Mouse (Mus musculus) neural tube, embryonic 15.5 days (tissue): ENCODE measurements around the gene Esr2. TPM values are rescaled to one million over a fixed set of nuclear protein-coding genes. Genes with fewer than 3 reads are reported as not detected.

Experiments
- ATAC-seq: fragments of 200-750 bp; cut with Nextera tagmentation; 2 replicates; pipeline ENCODE4 v1.8.0; 2017; ENCODE audit warnings: mild to moderate bottlenecking, moderate TSS enrichment, moderate library complexity; ENCODE audit not compliant: low FRiP score
- H3K27ac ChIP-seq: fragments of 300-500 bp; sonication (generic); replicated peaks from 2 replicates; pipeline ENCODE4 v1.5.1; 2015; ENCODE audit warnings: mild to moderate bottlenecking, inconsistent platforms
- H3K27me3 ChIP-seq: fragments of 300-500 bp; sonication (generic); replicated peaks from 2 replicates; pipeline ENCODE4 v1.6.1; 2015; ENCODE audit warnings: inconsistent platforms
- H3K36me3 ChIP-seq: fragments of 300-500 bp; sonication (generic); 2 replicates; pipeline ENCODE4 v1.6.1; 2015; ENCODE audit warnings: inconsistent platforms
- H3K4me1 ChIP-seq: fragments of 300-500 bp; sonication (generic); 2 replicates; pipeline ENCODE4 v1.6.1; 2015; ENCODE audit warnings: inconsistent platforms
- H3K4me2 ChIP-seq: fragments of 300-500 bp; sonication (generic); 2 replicates; pipeline ENCODE4 v1.6.1; 2015; ENCODE audit warnings: inconsistent platforms, mild to moderate bottlenecking, moderate library complexity
- H3K4me3 ChIP-seq: fragments of 300-500 bp; sonication (generic); replicated peaks from 2 replicates; pipeline ENCODE4 v1.5.1; 2015; ENCODE audit warnings: mild to moderate bottlenecking, inconsistent platforms
- H3K9ac ChIP-seq: fragments of 300-500 bp; sonication (generic); replicated peaks from 2 replicates; pipeline ENCODE4 v1.6.1; 2015; ENCODE audit warnings: mild to moderate bottlenecking, inconsistent platforms
- H3K9me3 ChIP-seq: fragments of 300-500 bp; sonication (generic); replicated peaks from 2 replicates; pipeline ENCODE4 v1.6.1; 2016; ENCODE audit warnings: inconsistent platforms
- WGBS: fragments of 180-500 bp; shearing (Covaris S2); methylation state at CpG from one replicate; pipeline ENCODE4 v1.1.7; 2015; ENCODE audit warnings: mixed read lengths; 5-methylcytosine and 5-hydroxymethylcytosine counted together
- polyA plus RNA-seq: library from polyadenylated mRNA; unstranded; fragments of >200 nt; fragmentation: Nextera tagmentation; extraction: Ambion mirVana; gene quantifications from 2 replicates; pipeline ENCODE4 v1.2.1, GENCODE M21; 2015

Gene Esr2
- polyA plus RNA-seq, 1 experiment from 2014 or later: 0.17 TPM

GRCm38 (mm10) chr12:76104596-76105351 is 72.3 kb downstream of the Esr2 start:
- no peak overlapping the region for H3K4me2 ChIP-seq
- 94% methylated on average over 20 of the region's 20 CpGs for WGBS
- no peak overlapping the region for H3K27ac ChIP-seq
- H3K27me3 ChIP-seq: no peaks in the 10 kb centered on the region
- ATAC-seq: no peak
- H3K36me3 ChIP-seq: peaks cover 93% of the 10 kb centered on the region
- H3K9ac ChIP-seq: no peak overlapping the region
- no peak overlapping the region for H3K4me3 ChIP-seq
- H3K9me3 ChIP-seq: no peaks in the 10 kb centered on the region
- H3K4me1 ChIP-seq: no peaks in the 10 kb centered on the region

DNA sequence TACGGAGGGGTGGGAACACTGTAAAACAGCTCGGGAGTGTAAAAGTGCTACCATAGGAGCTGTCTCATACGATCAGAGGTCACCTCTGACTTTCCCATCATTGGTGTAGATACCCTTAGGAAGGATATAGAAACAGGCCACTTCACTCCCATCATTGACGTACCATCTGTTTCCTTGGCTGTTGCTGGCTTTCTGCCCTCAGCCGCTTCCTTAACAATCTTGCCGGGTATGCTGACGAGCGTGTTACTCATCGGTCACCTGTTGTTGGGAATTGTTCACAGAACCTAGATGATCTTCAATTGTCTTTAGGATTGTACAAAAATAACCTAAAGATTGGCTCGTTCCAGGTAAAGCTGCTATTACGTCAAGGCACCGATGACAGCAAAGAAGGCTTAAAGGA is 74.4 kb downstream of the Esr2 start:
- no peaks in the 10 kb centered on the region for H3K9me3 ChIP-seq
- WGBS: 94% methylated on average over 12 of the region's 12 CpGs
- H3K4me3 ChIP-seq: no peak overlapping the region
- H3K27me3 ChIP-seq: no peaks in the 10 kb centered on the region
- ATAC-seq: no peak
- no peaks in the 10 kb centered on the region for H3K4me1 ChIP-seq
- H3K4me2 ChIP-seq: no peak overlapping the region
- H3K9ac ChIP-seq: no peak overlapping the region
- peaks cover 92% of the 10 kb centered on the region for H3K36me3 ChIP-seq
- no peak overlapping the region for H3K27ac ChIP-seq

GRCm38 (mm10) chr12:76095117-76096035 is 81.7 kb downstream of the Esr2 start:
- Histone ChIP-seq H3K4me2 (no peak overlapping the region), H3K9me3 (no peaks in the 10 kb centered on the region), H3K4me3 (no peak overlapping the region), H3K36me3 (peaks cover 80% of the 10 kb centered on the region), H3K27me3 (no peaks in the 10 kb centered on the region), H3K9ac (no peak overlapping the region), H3K27ac (no peak overlapping the region; the same call in 1 of the 2 replicates), H3K4me1 (0 out of 2 replicates have a peak, but pooled peaks cover 4% of the 10 kb centered on the region)
- ATAC-seq: no peak
- WGBS: 69% methylated on average over 30 of the region's 30 CpGs

- 92% methylated on average over 15 of the region's 15 CpGs for WGBS
- no peak overlapping the region for H3K27ac ChIP-seq
- H3K4me3 ChIP-seq: no peak overlapping the region
Measured at GRCm38 (mm10) chr12:76093613-76094588, 83.2 kb downstream of the Esr2 start.

GRCm38 (mm10) chr12:76092789-76093466 is 84.1 kb downstream of the Esr2 start:
- ATAC-seq: no peak
- Histone ChIP-seq H3K36me3 (peaks cover 74% of the 10 kb centered on the region), H3K4me1 (0 out of 2 replicates have a peak, but pooled peaks cover 4% of the 10 kb centered on the region), H3K27ac (no peak overlapping the region), H3K9ac (no peak overlapping the region), H3K4me3 (no peak overlapping the region), H3K4me2 (no peak overlapping the region), H3K9me3 (no peaks in the 10 kb centered on the region), H3K27me3 (no peaks in the 10 kb centered on the region)
- WGBS: 90% methylated on average over 11 of the region's 11 CpGs

More at GRCm38 (mm10) chr12:76093613-76094588, 83.2 kb downstream of the Esr2 start:
- Histone ChIP-seq H3K27me3 (no peaks in the 10 kb centered on the region), H3K36me3 (peaks cover 75% of the 10 kb centered on the region), H3K4me2 (no peak overlapping the region), H3K9ac (no peak overlapping the region), H3K9me3 (no peaks in the 10 kb centered on the region), H3K4me1 (0 out of 2 replicates have a peak, but pooled peaks cover 4% of the 10 kb centered on the region)
- ATAC-seq: no peak; the same call in 1 of the 2 replicates

GRCm38 (mm10) chr12:76087025-76087424 is 90.0 kb downstream of the Esr2 start:
- WGBS: 90% methylated on average over 13 of the region's 13 CpGs

DNA sequence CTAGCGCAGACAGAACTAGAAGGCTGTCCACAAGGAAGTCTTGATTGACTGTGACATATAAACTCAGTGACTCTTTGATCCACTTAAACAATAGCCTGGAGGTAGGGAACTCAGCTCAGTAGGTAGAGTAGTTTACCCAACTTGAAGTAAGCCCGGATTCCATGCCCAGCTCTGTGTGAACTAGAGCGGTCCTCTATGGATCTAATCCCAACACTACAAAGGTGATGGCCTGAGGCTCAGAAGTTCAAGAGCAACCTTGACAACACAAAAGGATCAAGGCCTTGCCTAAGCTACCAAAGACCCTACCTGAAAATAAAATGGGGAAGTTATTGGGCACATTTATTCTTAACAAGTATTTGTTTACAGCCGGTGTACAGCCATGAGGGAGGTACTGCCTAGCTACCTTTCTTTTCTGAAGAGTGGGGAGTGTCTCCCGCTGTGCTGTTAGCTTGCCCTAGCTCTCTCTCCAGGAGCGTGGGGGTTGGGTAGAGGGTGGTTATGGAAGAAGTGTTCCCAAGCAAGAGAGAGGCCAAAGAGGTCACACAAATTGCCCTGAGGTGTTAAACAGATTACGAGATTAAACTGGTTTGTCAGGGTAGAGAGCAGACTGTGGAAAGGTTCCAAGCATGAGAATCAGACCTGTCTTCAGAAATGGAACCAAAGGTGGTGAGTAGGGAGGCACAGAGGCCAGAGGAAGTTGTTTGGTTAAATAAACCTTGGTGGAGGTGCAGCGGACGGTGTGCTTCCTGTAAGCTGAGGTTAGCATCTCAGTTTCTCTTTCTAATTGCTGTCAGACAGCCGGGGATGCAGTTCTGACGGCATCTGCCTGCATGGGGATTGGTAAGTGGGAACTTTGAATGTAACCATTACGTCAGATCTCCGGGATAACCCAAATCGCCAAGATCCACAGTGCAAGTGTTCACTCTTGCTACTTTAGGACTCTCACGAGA is 90.8 kb downstream of the Esr2 start:
- peaks cover 33% of the 10 kb centered on the region for H3K36me3 ChIP-seq
- 78% methylated on average over 15 of the region's 15 CpGs for WGBS
- no peaks in the 10 kb centered on the region for H3K27me3 ChIP-seq
- no peak overlapping the region for H3K27ac ChIP-seq
- no peak for ATAC-seq
- H3K4me3 ChIP-seq: no peak overlapping the region
- no peaks in the 10 kb centered on the region for H3K9me3 ChIP-seq
- H3K4me2 ChIP-seq: no peak overlapping the region
- H3K9ac ChIP-seq: no peak overlapping the region
- peaks cover 17% of the 10 kb centered on the region for H3K4me1 ChIP-seq

More at GRCm38 (mm10) chr12:76087025-76087424, 90.0 kb downstream of the Esr2 start:
- ATAC-seq: no peak
- no peak overlapping the region for H3K4me3 ChIP-seq
- H3K36me3 ChIP-seq: peaks cover 39% of the 10 kb centered on the region
- no peaks in the 10 kb centered on the region for H3K27me3 ChIP-seq
- H3K9ac ChIP-seq: no peak overlapping the region
- peaks cover 17% of the 10 kb centered on the region for H3K4me1 ChIP-seq
- no peak overlapping the region for H3K4me2 ChIP-seq
- H3K27ac ChIP-seq: no peak overlapping the region
- no peaks in the 10 kb centered on the region for H3K9me3 ChIP-seq

DNA sequence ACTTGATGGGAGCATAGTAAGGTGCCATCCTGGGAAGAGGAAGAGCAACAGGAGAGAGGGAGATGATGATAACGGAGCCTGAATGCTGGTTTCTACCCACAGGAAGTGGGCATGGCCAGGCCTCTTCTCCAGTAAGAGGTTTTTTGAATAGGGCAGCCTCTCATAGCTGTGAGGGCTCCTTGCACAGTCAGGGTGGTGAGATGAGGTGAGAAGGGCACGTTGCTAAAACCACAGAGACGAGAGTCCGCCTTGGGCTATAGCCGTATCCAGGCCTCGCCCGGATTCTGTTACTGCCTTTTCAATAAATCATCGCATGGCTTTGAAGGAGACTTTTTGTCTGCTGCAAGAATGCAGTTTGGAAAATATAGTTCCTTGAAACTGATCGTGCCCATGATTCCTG is 92.0 kb downstream of the Esr2 start:
- Histone ChIP-seq H3K4me3 (no peak overlapping the region), H3K4me1 (peaks cover 27% of the 10 kb centered on the region), H3K9ac (no peak overlapping the region), H3K27me3 (no peaks in the 10 kb centered on the region), H3K4me2 (no peak overlapping the region), H3K36me3 (peaks cover 26% of the 10 kb centered on the region), H3K27ac (no peak overlapping the region), H3K9me3 (no peaks in the 10 kb centered on the region)
- no peak for ATAC-seq
- 76% methylated on average over 9 of the region's 9 CpGs for WGBS

GRCm38 (mm10) chr12:76081557-76082211 is 95.4 kb downstream of the Esr2 start:
- Histone ChIP-seq H3K27me3 (no peaks in the 10 kb centered on the region), H3K9me3 (no peaks in the 10 kb centered on the region), H3K27ac (peak overlapping the region; percentile 93), H3K9ac (peak overlapping the region; percentile 43), H3K36me3 (no peaks in the 10 kb centered on the region), H3K4me1 (peaks cover 27% of the 10 kb centered on the region), H3K4me2 (peak overlapping the region; percentile 63), H3K4me3 (peak overlapping the region; percentile 45)
- ATAC-seq: peak; percentile 96
- WGBS: 1% methylated on average over 22 of the region's 22 CpGs
